10 mouse cellular contexts compared by ENCODE assay signal in genomic region chr3:115080428-115081181, GRCm38 (mm10).
DNase-seq lines count a peak whose midpoint lies in the region; ATAC-seq lines count a peak whose summit lies in the region.
"Had no signal": no experiment of that assay in that cellular context is flagged by ENCODE, and none has a peak within 500 bp of the region (broad histone marks: within the 10 kb centered on the region; RNA-seq: fewer than 3 reads in every experiment).

No protein-coding gene starts in this region.

- no peak overlapping the region for H3K9ac ChIP-seq in forebrain, embryonic 14.5 days (ENCODE audit: low read length)
- no peak overlapping the region for H3K9ac ChIP-seq in neural tube, embryonic 14.5 days (replicated peaks; ENCODE audit: low read depth, low read length)
- H3K9ac ChIP-seq: hindbrain, embryonic 15.5 days had no signal

- H3K27ac ChIP-seq in forebrain, embryonic 14.5 days (ENCODE audit: low read depth, low read length) = no peak overlapping the region
- H3K27ac ChIP-seq in neural tube, embryonic 14.5 days (ENCODE audit: low read depth, low read length) = no peak overlapping the region
- H3K27ac ChIP-seq: hindbrain, embryonic 15.5 days had no signal

- H3K4me1 ChIP-seq in forebrain, embryonic 14.5 days (ENCODE audit: control insufficient read depth, insufficient read depth, low read length) = no peaks in the 10 kb centered on the region; the same call in 1 of the 2 replicates
- no peaks in the 10 kb centered on the region for H3K4me1 ChIP-seq in neural tube, embryonic 14.5 days (ENCODE audit: control insufficient read depth, insufficient read depth, low read length)

- no peak overlapping the region for H3K4me3 ChIP-seq in forebrain, embryonic 14.5 days (ENCODE audit: low read depth, low read length)
- H3K4me3 ChIP-seq in neural tube, embryonic 14.5 days (ENCODE audit: low read depth, low read length) = no peak overlapping the region
- H3K4me3 ChIP-seq: hindbrain, embryonic 15.5 days had no signal

- WGBS in forebrain, embryonic 14.5 days = 19% methylated on average over 12 of the region's 12 CpGs
- 36% methylated on average over 12 of the region's 12 CpGs for WGBS in neural tube, embryonic 14.5 days

- peak; percentile 12 for DNase-seq in left cerebral cortex, postnatal 4 days
- no peak for DNase-seq in left cerebral cortex, postnatal 36 days (ENCODE audit: low spot score in 2 of 2)
- peak; percentile 25 for DNase-seq in forebrain, embryonic 14.5 days (ENCODE audit: low spot score)
- peak; percentile 48 for DNase-seq in kidney, postnatal 14 days
- no peak for DNase-seq in gastrocnemius, postnatal 4 days (ENCODE audit: low spot score in 2 of 2)
- no peak for DNase-seq in lung, postnatal 25 days (ENCODE audit: low spot score)
- DNase-seq in lung, postnatal 36 days = no peak

- no peaks in the 10 kb centered on the region for H3K9me3 ChIP-seq in forebrain, embryonic 14.5 days (replicated peaks; ENCODE audit: control insufficient read depth, low read length)
- no peaks in the 10 kb centered on the region for H3K9me3 ChIP-seq in neural tube, embryonic 14.5 days (ENCODE audit: control insufficient read depth, low read length)
- H3K9me3 ChIP-seq: hindbrain, embryonic 15.5 days had no signal

- ATAC-seq in forebrain, embryonic 14.5 days = peak; percentile 69
- peak; percentile 54; the same call in 1 of the 2 replicates for ATAC-seq in neural tube, embryonic 14.5 days (ENCODE audit: low read depth)
- ATAC-seq: lung, postnatal 0 days had no signal

- intact Hi-C loops in left cerebral cortex, postnatal 4 days (cut with DNase I) = no loop called here
- intact Hi-C loops in left cerebral cortex, postnatal 36 days (cut with DNase I) = no loop called here

- no peak overlapping the region for H3K4me2 ChIP-seq in forebrain, embryonic 14.5 days (ENCODE audit: low read length)
- no peak overlapping the region for H3K4me2 ChIP-seq in neural tube, embryonic 14.5 days (ENCODE audit: low read depth, low read length)
- H3K4me2 ChIP-seq: hindbrain, embryonic 15.5 days had no signal

- no peaks in the 10 kb centered on the region for H3K36me3 ChIP-seq in forebrain, embryonic 14.5 days (ENCODE audit: control insufficient read depth, insufficient read depth, low read length)
- no peaks in the 10 kb centered on the region for H3K36me3 ChIP-seq in neural tube, embryonic 14.5 days (ENCODE audit: control insufficient read depth, insufficient read depth, low read length)
- H3K36me3 ChIP-seq: hindbrain, embryonic 15.5 days had no signal

- no peaks in the 10 kb centered on the region for H3K27me3 ChIP-seq in forebrain, embryonic 14.5 days (replicated peaks; ENCODE audit: control insufficient read depth, insufficient read depth, low read length)
- no peaks in the 10 kb centered on the region for H3K27me3 ChIP-seq in neural tube, embryonic 14.5 days (ENCODE audit: control insufficient read depth, insufficient read depth, low read length)
- H3K27me3 ChIP-seq: hindbrain, embryonic 15.5 days had no signal

Comparison
In these comparisons a context has a peak if more than half of its experiments do, and no peak if none do; other contexts are left out.
1. DNase-seq: peak in left cerebral cortex, postnatal 4 days (single experiment), forebrain, embryonic 14.5 days (single experiment) and kidney, postnatal 14 days (single experiment); none in left cerebral cortex, postnatal 36 days (0 of 2), gastrocnemius, postnatal 4 days (0 of 2), lung, postnatal 25 days (single experiment) and lung, postnatal 36 days (single experiment).